Mouse (Mus musculus): ENCODE data around the gene Ranbp6. TPM values are rescaled to one million over a fixed set of nuclear protein-coding genes. Genes with fewer than 3 reads are reported as not detected.

The Ranbp6 gene
- 0.96 and 2.3 TPM in 2 replicates for polyA plus RNA-seq (2012)

DNA sequence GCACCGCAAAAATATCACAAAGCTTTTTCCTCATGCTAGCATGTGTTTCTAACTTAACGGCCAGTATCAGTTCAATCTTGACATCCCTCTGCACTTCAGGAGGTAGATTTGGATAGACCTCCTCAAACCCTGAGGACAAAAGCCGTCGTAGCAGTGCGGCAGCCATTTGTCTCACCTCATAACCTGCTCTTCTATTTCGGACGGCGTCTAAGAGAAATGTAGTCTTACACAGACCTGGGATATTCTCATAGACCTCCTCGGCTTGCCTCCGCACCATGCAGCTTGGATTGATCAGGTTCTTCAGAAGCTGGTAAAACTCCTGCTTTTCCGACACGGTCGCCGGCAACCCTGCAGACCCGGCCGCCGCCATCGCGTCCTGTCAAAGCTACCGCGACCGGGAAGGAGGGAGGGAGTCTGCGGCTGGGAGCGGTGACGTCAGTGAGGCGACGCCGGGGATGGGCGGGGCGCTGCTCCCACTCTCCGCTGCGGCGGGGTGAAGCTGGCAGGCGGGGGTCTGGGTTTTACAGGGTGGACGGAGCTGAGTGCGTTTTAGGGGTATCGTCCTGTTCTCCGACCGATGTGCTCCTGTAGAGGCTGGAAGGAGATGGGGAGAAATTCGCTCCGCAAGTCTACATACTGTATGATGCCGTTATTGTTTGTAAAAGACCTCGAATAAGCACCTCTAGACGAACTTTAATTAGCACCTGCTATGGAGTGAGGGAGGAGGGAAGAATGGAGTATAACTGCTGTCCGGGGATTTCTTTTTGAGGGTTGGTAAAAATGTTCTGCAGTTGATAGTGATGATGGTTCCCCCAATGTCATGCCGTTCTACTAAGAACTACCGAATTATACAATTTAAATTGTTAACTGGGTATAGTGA, at the start of gene Ranbp6:
Gene Ranbp6, minus strand, starts transcription at position 394 of the 880 bp plus-strand sequence.
- no peak for TF ChIP-seq GATA1 (IDR thresholded peaks at IDR 0.05; ENCODE audit: low read length)

DNA sequence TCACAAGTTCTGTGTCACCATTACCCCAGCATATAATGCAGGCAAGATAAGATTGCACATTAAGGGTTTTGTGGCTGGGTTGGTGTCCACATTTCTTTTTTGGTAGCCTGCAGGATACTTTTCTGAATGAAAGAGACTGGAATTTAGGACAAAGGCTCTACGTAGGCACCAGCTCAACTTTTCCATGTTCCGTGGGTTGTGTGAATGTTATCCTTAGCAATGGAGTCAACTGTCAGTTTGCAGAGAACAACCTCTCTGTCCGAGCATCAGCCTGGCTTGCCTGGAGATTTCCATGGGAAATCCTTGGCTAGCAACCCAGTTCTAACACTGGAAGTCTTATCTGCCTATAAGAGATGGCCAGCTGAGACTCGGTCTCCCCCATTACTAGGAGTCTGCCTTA, 48.0 kb upstream of the Ranbp6 start:
- TF ChIP-seq GATA1 (IDR thresholded peaks at IDR 0.05; ENCODE audit: low read length) = no peak

DNA sequence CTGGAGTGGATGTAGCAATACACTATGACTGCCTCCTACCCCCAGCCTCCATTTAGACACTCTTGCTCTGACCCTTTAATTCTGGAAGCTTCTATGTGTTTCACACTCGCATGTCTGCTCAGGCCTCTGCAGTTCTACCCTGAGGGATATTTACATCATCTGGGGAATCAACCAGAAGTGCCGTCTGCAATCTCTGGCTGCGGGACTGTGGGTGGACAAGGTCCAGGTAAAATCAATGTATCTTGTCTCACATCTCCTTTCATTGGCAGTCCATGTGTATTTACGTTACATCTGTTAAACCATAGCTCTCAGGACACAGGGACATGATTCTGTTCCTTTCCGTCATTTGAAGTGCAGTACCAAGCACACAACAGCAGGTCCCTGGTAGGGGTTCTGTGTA, 44.5 kb upstream of the Ranbp6 start:
- no peak for TF ChIP-seq GATA1 (IDR thresholded peaks at IDR 0.05; ENCODE audit: low read length)

DNA sequence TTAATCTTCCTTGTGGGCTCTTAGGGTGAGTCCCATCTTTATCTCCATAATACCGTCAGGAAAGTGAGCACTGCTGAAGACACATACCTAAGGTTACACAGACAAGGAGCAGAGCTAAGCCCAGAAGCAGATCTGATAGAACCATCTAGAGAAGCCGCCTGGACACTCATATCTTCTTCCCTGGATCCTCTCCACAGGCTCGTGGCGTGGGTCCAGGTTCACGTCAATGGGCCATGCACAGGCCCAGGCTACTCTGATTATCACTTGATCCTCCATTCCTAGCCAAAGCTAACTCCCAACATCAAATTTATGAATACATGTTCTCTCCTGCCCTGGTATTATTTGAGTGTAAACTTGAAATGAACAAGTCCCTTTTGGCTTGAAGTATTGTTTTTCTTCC, 40.9 kb upstream of the Ranbp6 start:
- no peak for TF ChIP-seq GATA1 (IDR thresholded peaks at IDR 0.05; ENCODE audit: low read length)

DNA sequence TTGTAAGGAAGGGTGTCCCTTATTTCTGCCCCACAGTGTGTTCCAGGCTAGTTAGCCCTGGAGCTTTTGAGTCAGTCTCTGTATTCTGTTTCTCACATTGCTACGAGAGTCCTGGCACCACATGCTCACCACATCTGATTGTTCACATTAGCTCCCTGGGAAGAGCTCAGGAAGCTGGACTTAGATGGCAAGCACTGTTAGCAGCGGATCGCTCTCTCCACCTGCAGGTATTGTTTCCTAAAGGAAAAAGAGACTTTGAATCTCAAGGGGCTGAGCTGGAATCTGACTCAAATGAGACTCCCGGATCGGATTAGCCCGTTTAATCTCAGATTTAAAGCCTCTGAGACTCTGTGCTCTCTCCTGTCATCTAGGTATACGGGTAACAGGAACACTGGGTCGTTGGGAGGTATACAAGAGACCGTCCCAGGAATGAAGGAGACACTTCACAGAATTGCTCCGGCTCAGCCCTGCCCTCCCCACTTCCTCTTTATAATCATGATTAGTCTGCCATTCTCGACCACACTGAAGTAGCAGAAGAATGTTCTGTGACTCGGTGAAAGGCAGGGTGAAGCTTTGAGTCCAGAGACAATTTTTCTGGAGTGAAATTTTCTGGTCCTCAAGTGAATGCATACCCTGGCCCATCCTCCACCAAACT, 38.4 kb upstream of the Ranbp6 start:
- no peak for TF ChIP-seq GATA1 (IDR thresholded peaks at IDR 0.05; ENCODE audit: low read length)

DNA sequence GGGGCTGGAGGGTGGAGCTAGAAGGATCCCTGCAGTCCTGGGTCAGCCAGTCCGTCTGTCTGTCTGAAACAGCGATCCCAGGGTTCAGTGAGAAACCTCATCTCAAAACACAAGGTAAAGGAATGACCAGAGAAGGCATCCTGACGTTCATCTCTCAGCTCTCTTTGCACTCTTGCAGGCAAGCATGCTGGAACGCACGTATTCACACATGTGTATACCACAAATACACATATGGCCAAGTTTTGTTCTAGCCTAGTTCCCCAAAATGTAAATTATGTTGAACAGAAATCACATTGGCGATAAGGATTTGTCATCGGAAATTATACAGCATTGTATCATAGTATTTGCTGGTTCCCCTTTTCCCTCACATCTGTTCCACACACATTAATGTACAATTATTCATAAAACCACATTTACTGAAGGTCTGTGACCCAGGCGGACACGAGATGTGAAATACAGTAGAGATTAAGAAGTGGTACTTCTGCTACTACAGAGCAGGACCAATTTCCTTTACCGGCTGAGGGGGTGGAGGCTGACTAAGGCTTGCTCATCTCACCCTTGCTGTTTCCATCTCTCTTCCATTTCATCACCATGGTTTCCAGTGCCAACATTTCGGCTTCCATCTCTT, 37.3 kb upstream of the Ranbp6 start:
- TF ChIP-seq GATA1 (IDR thresholded peaks at IDR 0.05; ENCODE audit: low read length) = no peak

DNA sequence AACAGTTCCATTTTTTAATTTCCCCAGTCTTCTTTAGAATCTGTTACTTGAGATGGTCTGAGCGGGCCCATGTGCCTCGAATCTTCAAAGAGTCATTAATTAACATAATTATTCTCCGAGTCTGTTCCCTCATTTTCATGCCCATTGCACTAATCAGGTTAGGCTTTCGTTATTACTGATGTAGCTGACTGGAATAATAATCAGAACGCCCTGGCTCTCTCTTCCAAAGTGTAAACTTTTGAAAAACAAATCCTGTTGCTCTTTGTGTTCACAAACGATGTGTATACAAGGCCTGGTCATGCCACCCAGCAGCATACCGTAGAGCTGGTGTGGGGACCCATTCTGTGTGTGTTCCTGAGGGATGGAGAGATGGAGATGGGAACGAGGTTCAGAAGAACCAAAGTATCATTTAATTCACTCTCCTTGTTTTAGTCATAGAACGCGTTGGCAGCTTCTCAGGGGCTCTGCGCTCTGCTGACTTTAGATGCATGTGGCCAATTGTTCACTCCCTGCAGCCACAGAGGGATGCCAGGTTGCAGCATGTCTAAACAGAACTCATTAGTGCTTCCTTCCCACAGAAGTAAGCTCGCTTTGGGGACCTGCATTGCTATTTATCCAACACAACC, 31.4 kb upstream of the Ranbp6 start:
- TF ChIP-seq GATA1 (IDR thresholded peaks at IDR 0.05; ENCODE audit: low read length) = no peak

DNA sequence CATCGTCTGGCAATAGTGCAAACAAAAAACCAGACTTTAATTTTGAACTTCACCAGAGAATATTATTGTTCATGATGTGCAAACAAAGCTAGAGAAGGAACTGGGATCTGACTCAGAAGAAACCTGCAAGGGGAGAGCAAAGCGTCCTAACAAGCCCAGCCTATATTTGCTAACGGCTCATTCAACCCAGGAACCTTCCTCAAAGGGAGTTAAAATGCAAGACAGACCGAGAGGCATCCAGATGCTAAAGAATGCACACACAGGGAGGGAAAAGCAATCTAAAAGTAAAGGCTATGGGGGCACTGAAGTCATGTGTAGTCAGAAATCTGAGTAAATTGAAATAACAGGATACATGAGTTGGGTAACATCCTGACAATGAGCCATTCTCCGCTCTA, 30.9 kb upstream of the Ranbp6 start:
- TF ChIP-seq GATA1 (IDR thresholded peaks at IDR 0.05; ENCODE audit: low read length) = no peak

DNA sequence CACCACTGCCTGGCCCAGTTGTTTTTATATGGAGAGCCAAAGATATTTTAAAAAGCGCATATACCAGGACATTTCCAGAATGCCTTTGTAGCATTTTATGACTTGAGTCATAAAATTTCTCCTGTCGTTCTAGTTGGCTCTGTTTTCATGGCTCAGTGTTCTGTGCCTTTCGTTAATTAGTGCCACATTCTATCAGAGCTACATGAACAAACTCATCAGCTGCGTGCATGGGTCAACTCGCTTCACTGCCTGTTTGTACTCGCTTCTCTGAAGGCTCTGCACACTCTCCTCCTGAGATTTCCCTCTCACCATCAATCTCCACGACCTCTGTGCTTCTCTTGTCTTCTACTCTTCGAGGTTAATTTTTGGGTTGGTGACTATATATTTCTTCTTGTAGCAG, 30.2 kb upstream of the Ranbp6 start:
- TF ChIP-seq GATA1 (IDR thresholded peaks at IDR 0.05; ENCODE audit: low read length) = no peak

DNA sequence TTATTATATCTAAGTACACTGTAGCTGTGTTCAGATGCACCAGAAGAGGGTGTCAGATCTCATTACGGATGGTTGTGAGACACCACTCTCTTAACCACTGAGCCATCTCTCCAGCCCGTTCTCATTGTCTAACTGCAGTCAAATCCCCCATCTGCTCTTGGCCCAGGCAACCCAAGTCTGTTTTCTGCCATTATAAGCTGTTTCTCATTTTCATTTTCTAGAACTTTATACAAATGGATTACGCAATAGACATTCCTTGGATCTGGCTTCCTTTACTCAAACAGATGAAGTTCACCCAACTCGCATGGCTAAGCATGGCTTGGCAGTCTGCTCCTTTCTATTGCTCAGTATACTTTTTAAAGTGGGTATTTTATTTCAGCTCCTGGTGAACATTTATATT, 27.9 kb upstream of the Ranbp6 start:
- TF ChIP-seq GATA1 (IDR thresholded peaks at IDR 0.05; ENCODE audit: low read length) = no peak

DNA sequence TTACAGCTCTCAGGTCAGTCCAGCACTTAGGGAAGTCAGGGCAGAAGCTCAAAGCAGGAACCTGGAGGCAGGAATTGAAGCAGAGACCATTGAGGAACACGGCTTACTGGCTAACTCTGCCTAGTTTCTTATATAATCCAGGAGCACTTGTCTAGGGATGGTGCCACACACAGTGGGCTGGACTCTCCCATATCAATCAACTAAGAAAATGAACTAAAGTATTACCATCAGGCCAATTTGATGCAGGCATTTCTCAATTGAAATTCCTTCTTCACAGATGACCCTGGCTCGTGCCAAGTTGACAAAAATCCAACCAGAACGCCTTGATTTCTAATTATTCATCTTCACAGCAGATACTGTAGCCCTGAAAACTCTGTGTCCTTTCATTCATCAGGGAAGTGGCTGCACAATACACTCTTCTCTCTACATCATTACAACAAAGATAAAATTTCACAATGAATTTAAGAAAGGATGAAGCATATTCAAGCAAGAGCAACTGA, 25.9 kb upstream of the Ranbp6 start:
- no peak for TF ChIP-seq GATA1 (IDR thresholded peaks at IDR 0.05; ENCODE audit: low read length)

DNA sequence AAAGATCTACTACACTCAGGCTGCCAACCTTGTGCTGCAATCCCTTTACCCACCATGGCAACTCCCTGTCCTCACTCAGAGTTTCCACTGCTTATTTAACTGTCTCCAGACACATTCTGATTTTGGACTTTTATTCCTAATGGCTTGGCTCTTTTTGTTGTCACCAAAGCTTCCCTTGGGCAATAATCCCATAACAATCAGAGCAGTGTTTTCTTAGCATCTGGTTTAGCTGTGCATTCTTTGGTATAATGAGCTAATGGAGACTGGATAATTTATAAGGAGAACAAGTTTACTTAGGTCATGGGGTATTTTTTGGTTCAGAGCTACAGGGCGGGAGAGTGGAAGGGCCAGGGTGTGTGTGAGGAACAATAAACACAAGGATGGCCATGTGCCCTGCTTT, 25.4 kb upstream of the Ranbp6 start:
- no peak for TF ChIP-seq GATA1 (IDR thresholded peaks at IDR 0.05; ENCODE audit: low read length)

DNA sequence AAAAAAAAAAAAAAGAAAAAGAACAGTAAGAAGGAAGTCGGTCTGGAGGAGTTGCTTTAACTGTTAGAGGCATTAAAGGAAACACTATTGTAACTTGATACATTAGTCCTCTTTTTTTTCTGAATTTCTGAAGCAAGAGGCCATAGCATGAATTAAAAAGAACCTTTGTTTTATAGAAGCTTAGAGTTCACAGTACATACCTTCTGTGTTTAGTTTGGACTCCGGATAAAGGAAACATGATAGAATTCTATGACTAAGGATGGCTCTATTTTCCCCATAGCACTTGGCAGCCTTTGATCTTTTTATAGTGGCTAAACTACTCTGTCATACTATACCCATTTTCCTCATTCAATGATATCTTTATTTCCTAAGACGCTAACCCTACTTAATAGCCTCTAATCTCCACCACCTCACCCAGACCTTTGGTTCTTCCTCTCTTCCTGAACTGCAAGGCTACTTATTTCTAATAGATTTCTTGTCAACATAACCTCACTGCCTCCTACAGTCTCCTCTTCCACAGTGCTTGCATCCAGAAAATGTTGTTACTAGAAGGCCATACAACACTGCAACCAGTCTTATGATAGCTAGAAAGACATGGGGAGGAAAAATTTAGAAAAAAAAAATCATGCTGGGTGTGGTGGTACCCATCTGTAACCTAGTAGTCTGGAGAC, 22.7 kb upstream of the Ranbp6 start:
- no peak for TF ChIP-seq GATA1 (IDR thresholded peaks at IDR 0.05; ENCODE audit: low read length)

DNA sequence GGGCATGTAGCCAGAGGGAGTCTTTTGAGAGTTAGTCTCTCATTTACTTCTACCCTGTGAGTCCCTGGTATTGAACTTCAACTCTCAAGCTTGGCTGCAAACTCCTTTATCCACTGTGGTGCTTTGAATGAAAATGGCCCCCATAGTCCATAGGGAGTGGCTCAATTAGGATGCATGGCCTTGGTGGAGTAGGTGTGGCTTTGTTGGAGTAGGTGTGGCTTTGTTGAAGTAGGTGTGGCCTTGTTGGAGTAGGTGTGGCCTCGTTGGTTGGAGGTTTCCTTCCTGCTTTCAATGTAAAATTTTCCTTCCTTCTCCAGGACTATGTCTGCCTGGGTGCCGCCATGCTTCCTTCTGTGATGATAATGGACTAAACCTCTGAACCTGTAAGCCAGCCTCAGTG, 18.1 kb upstream of the Ranbp6 start:
- no peak for TF ChIP-seq GATA1 (IDR thresholded peaks at IDR 0.05; ENCODE audit: low read length)

DNA sequence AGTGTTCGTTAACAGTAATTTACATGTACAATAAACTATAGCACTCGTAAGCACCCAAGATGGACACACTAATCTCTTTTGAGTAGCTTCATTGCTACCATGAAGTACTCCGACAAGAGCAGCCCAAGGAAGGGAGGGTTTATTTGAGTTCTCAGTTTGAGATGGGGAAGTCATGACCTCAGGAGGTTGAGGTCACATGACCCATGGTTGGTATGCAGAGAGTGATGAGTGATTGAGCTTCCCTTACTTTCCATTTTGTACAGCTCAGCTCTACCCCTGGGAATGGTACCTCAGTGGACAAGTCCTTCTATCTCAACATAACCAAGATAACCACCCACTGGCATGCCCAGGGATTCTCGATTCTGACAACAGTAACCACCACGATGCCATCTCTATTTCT, 15.8 kb upstream of the Ranbp6 start:
- no peak for TF ChIP-seq GATA1 (IDR thresholded peaks at IDR 0.05; ENCODE audit: low read length)
